Mouse (Mus musculus) neural tube, embryonic 11.5 days (tissue): Measurements from ENCODE around the gene Cct7. TPM values are rescaled to one million over a fixed set of nuclear protein-coding genes. Genes with fewer than 3 reads are reported as not detected.
A peak's percentile ranks its signal among the peaks of the same experiment; 100 is the strongest.
"Not testable (repeated sequence)": the region's sequence is repeated elsewhere in the genome, so short reads cannot be mapped to it uniquely, and the experiment has no call there.

Source experiments
- ATAC-seq: fragments of 200-750 bp; cut with Nextera tagmentation; 2 replicates; pipeline ENCODE4 v1.8.0; 2017; ENCODE audit warnings: moderate number of reproducible peaks, mild to moderate bottlenecking, moderate TSS enrichment, moderate library complexity; ENCODE audit not compliant: insufficient read depth, low FRiP score, low TSS enrichment
- DNase-seq: peaks from one replicate; pipeline ENCODE4 v3.0.0-alpha.2; 2015; ENCODE audit warnings: low spot score
- H3K27ac ChIP-seq: fragments of 300-500 bp; sonication (generic); 2 replicates; pipeline ENCODE4 v1.5.1; 2014; ENCODE audit warnings: low read depth, mild to moderate bottlenecking, low read length
- H3K27me3 ChIP-seq: fragments of 300-500 bp; sonication (generic); 2 replicates; pipeline ENCODE4 v1.6.1; 2014; ENCODE audit warnings: mild to moderate bottlenecking, low read length, mixed read lengths; ENCODE audit not compliant: control insufficient read depth, insufficient read depth
- H3K36me3 ChIP-seq: fragments of 300-500 bp; sonication (generic); 2 replicates; pipeline ENCODE4 v1.6.1; 2014; ENCODE audit warnings: mild to moderate bottlenecking, low read length, moderate library complexity, mixed read lengths; ENCODE audit not compliant: control insufficient read depth, insufficient read depth
- H3K4me1 ChIP-seq: fragments of 300-500 bp; sonication (generic); 2 replicates; pipeline ENCODE4 v1.6.1; 2014; ENCODE audit warnings: low read length, mixed read lengths; ENCODE audit not compliant: control insufficient read depth, insufficient read depth
- H3K4me2 ChIP-seq: fragments of 300-500 bp; sonication (generic); 2 replicates; pipeline ENCODE4 v1.6.1; 2014; ENCODE audit warnings: low read depth, mild to moderate bottlenecking, moderate library complexity
- H3K4me3 ChIP-seq: fragments of 300-500 bp; sonication (generic); 2 replicates; pipeline ENCODE4 v1.5.1; 2014; ENCODE audit warnings: low read depth, low read length
- H3K9ac ChIP-seq: fragments of 300-500 bp; sonication (generic); 2 replicates; pipeline ENCODE4 v1.6.1; 2014; ENCODE audit warnings: mild to moderate bottlenecking, low read length
- H3K9me3 ChIP-seq: fragments of 300-500 bp; sonication (generic); 2 replicates; pipeline ENCODE4 v1.6.1; 2016; ENCODE audit warnings: low read length; ENCODE audit not compliant: control insufficient read depth
- WGBS: fragments of 180-500 bp; shearing (Covaris S2); extraction: QIAGEN DNeasy Blood & Tissue Kit; methylation state at CpG from one replicate; pipeline ENCODE4 v1.1.7; 2014; 5-methylcytosine and 5-hydroxymethylcytosine counted together
- polyA plus RNA-seq: library from polyadenylated mRNA; unstranded; fragments of >200 nt; fragmentation: Nextera tagmentation; extraction: Ambion mirVana; gene quantifications from 2 replicates; pipeline ENCODE4 v1.2.1, GENCODE M21; 2014

The Cct7 gene
- polyA plus RNA-seq, 1 experiment from 2014 or later, result 739 TPM

DNA sequence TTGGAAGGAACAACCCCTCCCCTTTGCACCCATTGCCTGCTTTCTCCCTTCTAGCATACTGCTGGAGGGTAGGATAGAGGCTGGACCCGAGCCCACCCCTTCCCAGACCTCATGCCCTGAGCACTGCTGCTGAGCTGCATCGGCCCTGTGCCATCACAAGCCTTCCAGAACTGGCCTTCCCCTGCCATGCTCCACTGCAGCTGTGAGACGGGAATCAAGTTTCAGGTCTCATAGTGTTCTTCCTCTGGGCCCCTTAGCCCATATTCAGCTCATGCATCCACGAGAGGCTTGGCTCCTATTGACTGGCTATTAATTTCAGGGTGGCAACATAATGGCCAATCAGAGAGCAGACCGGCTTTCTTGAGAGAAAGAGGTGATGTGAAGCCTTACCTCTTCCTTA is 6.0 kb upstream of the Cct7 start:
- 84% methylated on average over 5 of the region's 5 CpGs for WGBS
- no peaks in the 10 kb centered on the region for H3K27me3 ChIP-seq
- no peak for ATAC-seq
- H3K4me2 ChIP-seq, result no peak overlapping the region
- no peak for DNase-seq
- H3K9me3 ChIP-seq, result no peaks in the 10 kb centered on the region
- H3K9ac ChIP-seq, result no peak overlapping the region
- no peak overlapping the region for H3K27ac ChIP-seq
- no peaks in the 10 kb centered on the region for H3K4me1 ChIP-seq
- no peak overlapping the region for H3K4me3 ChIP-seq
- H3K36me3 ChIP-seq, result peaks cover 13% of the 10 kb centered on the region

DNA sequence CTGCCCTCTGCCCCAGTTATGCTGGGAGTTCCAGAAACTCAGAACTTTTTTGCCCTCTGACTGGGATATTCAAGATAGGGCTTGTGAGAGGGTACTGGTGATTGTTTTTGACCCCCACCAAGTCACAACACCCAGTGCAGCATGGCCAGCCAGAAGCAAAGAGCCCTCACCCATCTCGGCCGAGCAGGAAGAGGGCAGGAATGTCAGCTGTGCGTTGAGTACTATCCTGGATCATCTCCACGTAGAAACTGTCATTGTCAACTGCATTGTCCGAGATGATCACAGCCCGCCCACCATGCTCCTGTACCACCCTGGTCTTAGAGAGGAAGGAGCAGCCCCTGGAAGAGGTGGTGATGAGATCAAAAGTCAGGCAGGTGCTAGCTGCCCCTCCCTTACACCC is 4.0 kb upstream of the Cct7 start:
- ATAC-seq, result no peak
- Histone ChIP-seq H3K9me3 (no peaks in the 10 kb centered on the region), H3K4me1 (no peaks in the 10 kb centered on the region), H3K36me3 (peaks cover 10% of the 10 kb centered on the region), H3K4me3 (no peak overlapping the region), H3K9ac (no peak overlapping the region), H3K27ac (no peak overlapping the region), H3K27me3 (no peaks in the 10 kb centered on the region), H3K4me2 (no peak overlapping the region)
- no peak for DNase-seq
- WGBS, result 83% methylated on average over 6 of the region's 6 CpGs

- H3K9ac ChIP-seq, result not testable (repeated sequence)
- 73% methylated on average over 1 of the region's 1 CpGs for WGBS
Measured at GRCm38 (mm10) chr6:85450140-85450539, 1.2 kb upstream of the Cct7 start.

GRCm38 (mm10) chr6:85451664-85452410 is 523 bp downstream of the Cct7 start, which contains the start of gene Pradc1:
TSS of gene Pradc1 (minus strand) at chr6:85451970.
- H3K4me1 ChIP-seq, result peaks cover 18% of the 10 kb centered on the region
- peak within 1 kb of the TSS; percentile 96 for H3K9ac ChIP-seq
- H3K36me3 ChIP-seq, result no peaks in the 10 kb centered on the region
- H3K4me3 ChIP-seq, result peak within 1 kb of the TSS; percentile 90
- ATAC-seq, result peak; percentile 90
- H3K4me2 ChIP-seq, result peak within 1 kb of the TSS; percentile 89
- H3K27me3 ChIP-seq, result no peaks in the 10 kb centered on the region
- H3K27ac ChIP-seq, result peak within 1 kb of the TSS; percentile 93
- peak; percentile 98 for DNase-seq
- WGBS, result under 1% methylated on average over 54 of the region's 54 CpGs
- no peaks in the 10 kb centered on the region for H3K9me3 ChIP-seq

More at GRCm38 (mm10) chr6:85450140-85450539, 1.2 kb upstream of the Cct7 start:
- peaks cover 18% of the 10 kb centered on the region for H3K4me1 ChIP-seq
- peak overlapping the region; percentile 84; the same call in 1 of the 2 replicates for H3K4me2 ChIP-seq
- not testable (repeated sequence) for H3K9me3 ChIP-seq, DNase-seq, H3K27me3 ChIP-seq, H3K36me3 ChIP-seq, ATAC-seq, H3K27ac ChIP-seq, H3K4me3 ChIP-seq

GRCm38 (mm10) chr6:85452411-85452665 is 1.0 kb downstream of the Cct7 start:
- H3K4me1 ChIP-seq, result peaks cover 18% of the 10 kb centered on the region
- DNase-seq (no peak), ATAC-seq (no peak)
- peak overlapping the region; percentile 93 for H3K27ac ChIP-seq
- H3K36me3 ChIP-seq, result no peaks in the 10 kb centered on the region
- H3K4me3 ChIP-seq, result peak overlapping the region; percentile 90
- peak overlapping the region; percentile 96 for H3K9ac ChIP-seq
- under 1% methylated on average over 15 of the region's 15 CpGs for WGBS
- H3K4me2 ChIP-seq, result peak overlapping the region; percentile 89
- no peaks in the 10 kb centered on the region for H3K9me3 ChIP-seq
- H3K27me3 ChIP-seq, result no peaks in the 10 kb centered on the region

GRCm38 (mm10) chr6:85452816-85453215 is 1.5 kb downstream of the Cct7 start:
- ATAC-seq (no peak), DNase-seq (no peak)
- peak overlapping the region; percentile 89 for H3K4me2 ChIP-seq
- no peaks in the 10 kb centered on the region for H3K9me3 ChIP-seq
- H3K27me3 ChIP-seq, result no peaks in the 10 kb centered on the region
- 19% methylated on average over 7 of the region's 7 CpGs for WGBS
- H3K4me3 ChIP-seq, result peak overlapping the region; percentile 90
- H3K27ac ChIP-seq, result 0 out of 2 replicates have a peak overlapping the region, but pooled peaks have one; percentile 93
- H3K4me1 ChIP-seq, result peaks cover 18% of the 10 kb centered on the region
- H3K36me3 ChIP-seq, result no peaks in the 10 kb centered on the region
- peak overlapping the region; percentile 96 for H3K9ac ChIP-seq

DNA sequence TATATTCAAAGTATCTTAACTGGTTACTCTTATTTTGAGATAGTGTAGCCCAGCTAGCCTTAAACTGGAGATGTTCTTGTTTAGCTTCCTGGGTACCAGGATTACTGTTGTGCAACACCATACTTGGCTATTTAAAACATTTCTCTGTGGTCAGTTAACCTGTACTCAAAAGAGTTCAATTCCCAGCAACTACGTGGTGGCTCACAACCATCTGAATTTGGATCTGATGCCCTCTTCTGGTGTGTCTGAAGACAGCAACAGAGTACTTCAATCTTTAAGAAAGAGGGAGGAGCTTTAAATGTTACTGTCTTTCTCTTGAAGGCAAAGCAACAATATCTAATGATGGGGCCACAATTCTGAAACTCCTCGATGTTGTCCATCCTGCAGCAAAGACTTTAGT is 8.3 kb downstream of the Cct7 start:
- no peak for ATAC-seq
- DNase-seq, result no peak
- H3K36me3 ChIP-seq, result peaks cover 25% of the 10 kb centered on the region
- no peaks in the 10 kb centered on the region for H3K27me3 ChIP-seq
- no peaks in the 10 kb centered on the region for H3K9me3 ChIP-seq
- WGBS, result 88% methylated on average over 2 of the region's 2 CpGs
- H3K9ac ChIP-seq, result no peak overlapping the region
- H3K4me1 ChIP-seq, result no peaks in the 10 kb centered on the region
- no peak overlapping the region for H3K4me3 ChIP-seq
- no peak overlapping the region for H3K27ac ChIP-seq
- no peak overlapping the region for H3K4me2 ChIP-seq

DNA sequence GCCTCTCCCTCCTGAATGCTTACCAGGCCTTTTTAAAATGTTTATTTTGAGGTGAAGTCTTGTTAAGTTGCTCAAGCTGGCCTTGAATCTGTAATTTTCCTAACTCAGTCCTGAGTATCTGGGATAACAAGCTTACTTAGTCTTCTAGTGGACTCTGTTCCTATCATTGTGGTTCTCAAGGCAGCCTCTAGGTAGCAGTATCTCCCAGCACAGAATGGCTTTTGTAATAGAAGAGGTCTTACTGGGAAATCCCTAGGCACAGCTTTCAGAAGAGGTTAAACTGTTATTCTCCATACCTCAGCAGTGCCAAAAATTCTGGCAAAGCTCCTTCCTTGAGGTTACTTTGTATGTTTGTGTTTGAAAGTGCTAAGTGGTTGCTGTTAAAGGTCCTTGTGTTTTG is 14.1 kb downstream of the Cct7 start:
- Histone ChIP-seq H3K27me3 (no peaks in the 10 kb centered on the region), H3K27ac (no peak overlapping the region), H3K4me1 (no peaks in the 10 kb centered on the region), H3K4me3 (no peak overlapping the region), H3K9ac (no peak overlapping the region), H3K9me3 (no peaks in the 10 kb centered on the region), H3K36me3 (peaks cover 39% of the 10 kb centered on the region), H3K4me2 (no peak overlapping the region)
- DNase-seq, result no peak
- no peak for ATAC-seq

DNA sequence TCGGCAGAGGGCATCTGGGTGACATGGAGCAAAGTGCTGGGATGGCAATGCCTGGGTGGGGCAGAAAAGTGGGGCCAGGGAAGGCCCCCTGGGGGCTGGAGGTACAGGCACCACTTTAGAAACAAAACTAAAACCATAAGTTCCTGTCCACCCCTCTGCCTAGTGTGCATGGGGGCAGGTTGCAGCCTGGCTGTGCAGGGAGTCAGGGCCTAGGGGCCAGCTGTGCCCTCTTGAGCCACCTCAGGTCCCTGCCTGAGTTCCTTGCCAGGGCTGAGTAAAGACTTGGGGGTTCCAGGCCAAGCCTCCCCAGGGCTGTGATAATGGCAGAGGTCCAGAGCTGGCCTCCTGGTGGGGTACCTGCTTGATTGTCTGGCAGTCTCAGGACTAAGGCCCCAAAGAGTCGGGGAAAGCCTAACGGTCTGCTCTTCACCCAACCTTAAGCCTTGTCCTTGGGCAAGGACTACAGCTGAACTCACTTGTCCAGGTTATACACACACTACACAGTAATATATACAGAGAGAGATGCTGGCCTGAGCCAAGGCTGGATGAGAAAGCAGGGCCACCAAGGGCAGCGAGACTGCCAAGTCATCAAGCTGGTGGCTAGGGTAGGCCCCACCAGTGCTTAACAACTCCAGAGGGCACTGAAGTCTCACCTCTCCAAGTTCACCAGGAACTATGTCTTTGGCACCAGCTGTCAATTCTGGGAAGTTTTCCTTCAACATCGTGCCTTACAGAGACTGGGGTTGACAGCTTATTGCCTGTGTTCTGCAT is 18.5 kb downstream of the Cct7 start:
- no peak overlapping the region for H3K4me2 ChIP-seq
- 80% methylated on average over 5 of the region's 5 CpGs for WGBS
- H3K9ac ChIP-seq, result no peak overlapping the region
- H3K4me3 ChIP-seq, result no peak overlapping the region
- no peaks in the 10 kb centered on the region for H3K27me3 ChIP-seq
- ATAC-seq (no peak), DNase-seq (no peak)
- H3K36me3 ChIP-seq, result peaks cover 20% of the 10 kb centered on the region
- no peaks in the 10 kb centered on the region for H3K9me3 ChIP-seq
- no peaks in the 10 kb centered on the region for H3K4me1 ChIP-seq
- 0 out of 2 replicates have a peak overlapping the region, but pooled peaks have one; percentile 10 for H3K27ac ChIP-seq
